Mouse (Mus musculus) heart, embryonic 13.5 days (tissue): ENCODE data around the gene Dad1. TPM values are rescaled to one million over a fixed set of nuclear protein-coding genes. Genes with fewer than 3 reads are reported as not detected.

Experiments
- ATAC-seq: fragments of 200-750 bp; cut with Nextera tagmentation; 2 replicates; pipeline ENCODE4 v1.8.0; 2017; ENCODE audit warnings: moderate TSS enrichment; ENCODE audit not compliant: insufficient number of reproducible peaks, low FRiP score, low TSS enrichment; ENCODE audit errors: extremely low read depth
- H3K27ac ChIP-seq: fragments of 300-500 bp; sonication (generic); replicated peaks from 2 replicates; pipeline ENCODE4 v1.5.1; 2015; ENCODE audit warnings: moderate library complexity, mild to moderate bottlenecking, inconsistent platforms
- H3K27me3 ChIP-seq: fragments of 300-500 bp; sonication (generic); replicated peaks from 2 replicates; pipeline ENCODE4 v1.6.1; 2015; ENCODE audit warnings: mild to moderate bottlenecking, inconsistent platforms
- H3K36me3 ChIP-seq: fragments of 300-500 bp; sonication (generic); 2 replicates; pipeline ENCODE4 v1.6.1; 2015; ENCODE audit warnings: mild to moderate bottlenecking, inconsistent platforms
- H3K4me1 ChIP-seq: fragments of 300-500 bp; sonication (generic); 2 replicates; pipeline ENCODE4 v1.6.1; 2015; ENCODE audit warnings: inconsistent platforms
- H3K4me2 ChIP-seq: fragments of 300-500 bp; sonication (generic); 2 replicates; pipeline ENCODE4 v1.6.1; 2015; ENCODE audit warnings: inconsistent platforms, mild to moderate bottlenecking, moderate library complexity
- H3K4me3 ChIP-seq: fragments of 300-500 bp; sonication (generic); 2 replicates; pipeline ENCODE4 v1.5.1; 2015; ENCODE audit warnings: moderate library complexity, mild to moderate bottlenecking, inconsistent platforms
- H3K9ac ChIP-seq: fragments of 300-500 bp; sonication (generic); 2 replicates; pipeline ENCODE4 v1.6.1; 2015; ENCODE audit warnings: inconsistent platforms, mild to moderate bottlenecking, moderate library complexity
- H3K9me3 ChIP-seq: fragments of 300-500 bp; sonication (generic); 2 replicates; pipeline ENCODE4 v1.6.1; 2016; ENCODE audit warnings: inconsistent platforms
- WGBS: fragments of 180-500 bp; shearing (Covaris S2); methylation state at CpG from one replicate; pipeline ENCODE4 v1.1.7; 2015; ENCODE audit warnings: mixed read lengths; 5-methylcytosine and 5-hydroxymethylcytosine counted together
- polyA plus RNA-seq: library from polyadenylated mRNA; unstranded; fragments of >200 nt; fragmentation: Nextera tagmentation; extraction: Ambion mirVana; gene quantifications from 2 replicates; pipeline ENCODE4 v1.2.1, GENCODE M21; 2015

Dad1 gene
- polyA plus RNA-seq, 1 experiment from 2014 or later = 391 TPM

DNA sequence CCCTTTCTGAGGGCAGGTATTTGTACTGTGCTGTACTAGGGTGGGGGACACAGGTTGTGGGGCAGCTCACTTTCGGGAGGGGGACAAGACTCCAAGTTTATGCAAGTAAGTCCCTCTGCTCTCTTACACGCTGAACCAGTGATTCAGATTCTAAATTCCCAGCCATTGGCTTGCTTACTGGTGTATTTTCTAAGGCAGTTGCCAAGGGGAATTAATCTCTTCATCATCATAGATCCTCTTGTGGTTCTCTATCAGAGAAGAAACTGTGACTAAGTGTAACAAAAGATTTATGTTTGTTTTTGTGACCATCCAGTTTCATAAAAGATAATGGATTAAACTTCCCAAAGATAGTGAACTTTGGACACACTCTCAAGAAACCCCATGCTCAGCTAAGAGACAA lies 40.2 kb downstream of the Dad1 start:
- Histone ChIP-seq H3K4me2 (no peak overlapping the region), H3K4me1 (peaks cover 18% of the 10 kb centered on the region), H3K9me3 (no peaks in the 10 kb centered on the region), H3K27ac (0 out of 2 replicates have a peak overlapping the region, but pooled peaks have one; percentile 15), H3K27me3 (no peaks in the 10 kb centered on the region), H3K9ac (no peak overlapping the region), H3K36me3 (no peaks in the 10 kb centered on the region), H3K4me3 (no peak overlapping the region)
- ATAC-seq = no peak
- 63% methylated on average over 2 of the region's 2 CpGs for WGBS

DNA sequence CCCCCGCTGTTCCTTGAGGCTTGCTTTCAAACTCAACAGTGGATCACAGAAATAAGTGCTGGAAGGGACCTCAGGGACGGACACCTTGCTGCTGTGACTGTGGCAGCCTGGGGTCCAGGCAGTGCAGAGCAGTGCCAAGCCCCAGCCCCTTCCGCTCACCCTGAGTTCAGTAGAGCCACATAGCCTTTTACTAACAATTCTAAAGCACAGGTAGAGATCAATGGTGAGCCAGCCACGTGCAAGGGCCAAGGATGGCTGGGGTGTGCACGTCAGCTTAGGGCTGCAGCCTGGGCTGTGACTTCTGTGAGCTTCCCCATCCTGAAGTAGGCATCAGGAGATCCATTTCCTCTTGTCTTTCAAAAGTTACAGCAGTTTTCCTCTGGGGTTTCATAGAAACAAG lies 42.1 kb downstream of the Dad1 start:
- H3K36me3 ChIP-seq = no peaks in the 10 kb centered on the region
- H3K4me3 ChIP-seq = no peak overlapping the region
- H3K4me1 ChIP-seq = peaks cover 38% of the 10 kb centered on the region
- WGBS = 84% methylated on average over 5 of the region's 5 CpGs
- H3K9me3 ChIP-seq = no peaks in the 10 kb centered on the region
- H3K4me2 ChIP-seq = no peak overlapping the region
- H3K27ac ChIP-seq = no peak overlapping the region
- H3K9ac ChIP-seq = no peak overlapping the region
- ATAC-seq = no peak
- H3K27me3 ChIP-seq = no peaks in the 10 kb centered on the region

DNA sequence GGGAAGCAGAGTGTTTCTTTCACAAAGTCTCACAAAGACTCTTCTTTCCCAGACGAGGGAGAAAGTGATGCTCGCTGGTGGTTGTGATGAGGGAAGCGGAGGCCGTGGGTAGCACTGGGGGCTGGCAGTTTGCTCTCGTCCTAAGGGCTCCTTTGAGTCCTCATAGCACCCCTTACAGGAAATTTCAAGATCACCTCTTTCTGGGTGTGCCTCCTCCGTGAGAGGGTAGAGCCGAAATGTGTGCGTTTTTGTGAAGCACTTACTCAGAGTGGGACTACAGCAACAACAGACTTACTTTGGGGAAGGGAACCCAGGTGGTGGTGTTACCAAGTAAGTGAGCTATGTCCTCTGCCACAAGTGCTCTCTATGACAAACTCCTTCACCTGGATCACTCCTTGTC lies 42.7 kb downstream of the Dad1 start:
- Histone ChIP-seq H3K9ac (no peak overlapping the region), H3K27me3 (no peaks in the 10 kb centered on the region), H3K36me3 (no peaks in the 10 kb centered on the region), H3K4me3 (no peak overlapping the region), H3K27ac (no peak overlapping the region), H3K4me1 (peaks cover 43% of the 10 kb centered on the region), H3K9me3 (no peaks in the 10 kb centered on the region), H3K4me2 (no peak overlapping the region)
- WGBS = 85% methylated on average over 8 of the region's 8 CpGs
- ATAC-seq = no peak

DNA sequence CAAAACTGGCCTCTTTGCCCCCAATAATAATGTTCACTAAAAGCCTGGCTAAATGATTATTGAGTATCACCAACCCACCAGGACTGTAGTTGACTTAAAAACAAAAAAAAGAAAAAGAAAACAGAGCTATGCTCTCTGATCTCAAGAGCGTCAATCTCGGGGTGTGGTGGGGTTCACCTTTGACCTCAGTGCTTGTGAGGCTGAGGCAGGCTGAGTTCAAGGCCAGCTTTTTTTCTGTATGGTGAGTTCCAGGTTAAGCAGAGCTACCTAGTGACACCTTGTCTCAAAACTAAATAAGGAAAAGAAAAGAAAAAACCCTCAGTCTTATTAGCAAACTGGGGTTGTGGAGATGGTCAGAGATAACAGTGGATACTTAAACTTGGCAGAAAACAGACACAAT lies 43.5 kb downstream of the Dad1 start:
- WGBS = 91% methylated on average over 2 of the region's 2 CpGs
- ATAC-seq = no peak

DNA sequence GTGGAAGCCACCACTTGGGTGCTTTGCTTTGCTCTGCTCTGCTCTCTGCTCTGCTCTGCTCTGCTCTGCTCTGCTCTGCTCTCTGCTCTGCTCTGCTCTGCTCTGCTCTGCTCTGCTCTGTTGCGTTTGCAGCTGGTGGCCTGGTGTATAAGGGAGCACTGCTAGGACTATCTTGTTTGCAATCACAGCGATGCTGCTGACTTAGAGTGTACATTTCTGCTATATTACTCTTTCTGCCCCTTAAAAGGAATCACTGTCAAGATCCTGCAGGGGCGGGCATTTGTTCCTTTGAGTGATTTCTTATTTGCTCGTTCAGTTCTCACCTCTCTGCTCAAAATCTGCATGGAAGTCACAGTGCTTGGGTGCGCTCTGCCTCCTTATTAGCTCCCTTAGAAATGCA lies 44.0 kb downstream of the Dad1 start:
- ATAC-seq = no peak
- H3K27me3 ChIP-seq = no peaks in the 10 kb centered on the region
- WGBS = 80% methylated on average over 5 of the region's 5 CpGs
- H3K4me3 ChIP-seq = no peak overlapping the region
- no peaks in the 10 kb centered on the region for H3K9me3 ChIP-seq
- no peak overlapping the region for H3K27ac ChIP-seq
- H3K4me1 ChIP-seq = peaks cover 39% of the 10 kb centered on the region
- no peak overlapping the region for H3K4me2 ChIP-seq
- no peak overlapping the region for H3K9ac ChIP-seq
- H3K36me3 ChIP-seq = no peaks in the 10 kb centered on the region

More for the DNA sequence above, 43.5 kb downstream of the Dad1 start:
- Histone ChIP-seq H3K4me1 (peaks cover 43% of the 10 kb centered on the region), H3K9ac (no peak overlapping the region), H3K4me2 (no peak overlapping the region), H3K4me3 (no peak overlapping the region), H3K9me3 (no peaks in the 10 kb centered on the region), H3K27ac (no peak overlapping the region), H3K27me3 (no peaks in the 10 kb centered on the region), H3K36me3 (no peaks in the 10 kb centered on the region)

DNA sequence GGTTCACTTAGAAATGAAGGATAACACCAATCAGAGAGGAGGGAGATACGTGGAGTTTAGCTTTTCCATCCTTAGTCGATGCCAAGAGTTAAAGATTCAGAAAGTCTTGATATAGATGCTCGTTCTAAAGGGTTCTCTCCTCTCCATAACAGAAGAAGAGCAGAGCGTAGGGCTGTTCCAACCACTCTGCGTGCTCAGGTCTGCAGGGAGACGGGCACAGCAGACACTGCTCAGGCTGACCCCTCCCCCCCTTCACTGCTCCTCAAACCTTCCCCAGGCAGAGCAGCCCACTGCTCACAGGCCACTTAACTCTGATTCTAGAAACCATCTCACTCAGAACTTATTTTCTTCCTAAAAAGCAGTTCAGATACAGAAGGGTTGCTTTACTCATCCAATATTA lies 45.2 kb downstream of the Dad1 start:
- Histone ChIP-seq H3K4me1 (peaks cover 45% of the 10 kb centered on the region), H3K27me3 (no peaks in the 10 kb centered on the region), H3K4me3 (no peak overlapping the region), H3K27ac (no peak overlapping the region), H3K36me3 (no peaks in the 10 kb centered on the region), H3K9me3 (no peaks in the 10 kb centered on the region), H3K9ac (no peak overlapping the region), H3K4me2 (no peak overlapping the region)
- 57% methylated on average over 6 of the region's 6 CpGs for WGBS
- no peak for ATAC-seq

DNA sequence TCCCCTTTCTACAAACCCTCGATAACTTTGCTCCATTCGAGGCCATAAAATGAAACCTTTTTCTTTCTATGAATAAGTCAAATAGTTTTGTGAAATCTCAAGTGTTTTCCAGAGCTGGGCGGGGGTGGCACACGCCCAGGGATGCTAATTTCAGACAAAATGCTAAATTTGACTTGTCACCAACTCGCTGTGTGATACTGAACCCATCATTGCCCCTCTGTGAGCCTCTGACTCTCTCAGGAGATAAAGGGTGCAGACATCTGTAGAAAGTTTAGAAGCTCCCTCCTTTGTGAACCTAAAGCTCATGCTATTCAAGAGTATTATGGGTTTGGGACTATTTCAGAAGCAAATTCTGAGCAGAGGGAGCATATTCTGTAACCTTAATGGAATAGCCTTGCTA lies 46.0 kb downstream of the Dad1 start:
- WGBS = 39% methylated on average over 5 of the region's 5 CpGs
- ATAC-seq = no peak
- peak overlapping the region; percentile 58 for H3K27ac ChIP-seq

DNA sequence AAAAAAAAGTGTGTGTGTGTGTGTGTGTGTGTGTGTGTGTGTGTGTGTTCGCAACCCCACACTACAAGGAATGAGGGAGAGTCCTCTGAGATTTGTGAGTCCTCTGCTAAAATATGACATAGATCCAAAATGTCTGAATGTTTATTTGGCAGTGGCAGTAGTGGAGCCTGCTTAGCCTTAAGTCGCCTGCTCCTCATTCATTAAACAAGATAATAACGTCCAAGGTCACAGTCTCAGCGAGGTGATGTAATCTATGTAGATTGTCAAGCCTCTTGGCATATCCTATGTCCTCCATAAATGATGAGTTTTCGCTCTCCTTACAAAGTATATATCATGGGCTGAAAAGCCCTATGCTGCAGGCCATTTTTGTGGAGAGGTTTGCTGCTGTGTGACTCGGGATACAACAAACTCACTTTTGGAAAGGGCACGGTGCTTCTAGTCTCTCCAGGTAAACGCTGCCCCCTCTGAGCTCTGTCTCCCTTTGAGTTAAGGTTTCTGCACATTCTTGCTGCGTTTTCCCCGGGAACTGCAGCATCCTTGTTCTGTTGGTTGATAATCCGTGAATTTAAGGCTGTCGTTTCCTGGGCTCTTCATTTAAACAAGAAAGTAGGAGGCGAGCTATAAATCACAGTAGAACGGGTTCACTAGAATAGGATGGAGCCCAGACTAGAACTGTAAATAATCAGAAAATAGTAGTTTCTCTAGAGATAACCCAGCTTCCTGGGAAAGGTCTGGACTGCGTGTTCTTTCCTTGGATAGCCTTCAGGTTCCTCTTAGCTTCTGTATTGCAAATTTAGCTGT lies 47.0 kb downstream of the Dad1 start:
- H3K36me3 ChIP-seq = no peaks in the 10 kb centered on the region
- WGBS = 47% methylated on average over 15 of the region's 15 CpGs
- no peak for ATAC-seq
- no peak overlapping the region for H3K4me3 ChIP-seq
- peak overlapping the region; percentile 58 for H3K27ac ChIP-seq
- H3K4me2 ChIP-seq = no peak overlapping the region
- H3K9ac ChIP-seq = no peak overlapping the region
- peaks cover 47% of the 10 kb centered on the region for H3K4me1 ChIP-seq
- H3K9me3 ChIP-seq = no peaks in the 10 kb centered on the region
- no peaks in the 10 kb centered on the region for H3K27me3 ChIP-seq

More for the DNA sequence above, 46.0 kb downstream of the Dad1 start:
- H3K9me3 ChIP-seq = no peaks in the 10 kb centered on the region
- H3K36me3 ChIP-seq = no peaks in the 10 kb centered on the region
- H3K4me2 ChIP-seq = no peak overlapping the region
- no peak overlapping the region for H3K9ac ChIP-seq
- no peak overlapping the region for H3K4me3 ChIP-seq
- H3K4me1 ChIP-seq = peaks cover 47% of the 10 kb centered on the region
- H3K27me3 ChIP-seq = no peaks in the 10 kb centered on the region

DNA sequence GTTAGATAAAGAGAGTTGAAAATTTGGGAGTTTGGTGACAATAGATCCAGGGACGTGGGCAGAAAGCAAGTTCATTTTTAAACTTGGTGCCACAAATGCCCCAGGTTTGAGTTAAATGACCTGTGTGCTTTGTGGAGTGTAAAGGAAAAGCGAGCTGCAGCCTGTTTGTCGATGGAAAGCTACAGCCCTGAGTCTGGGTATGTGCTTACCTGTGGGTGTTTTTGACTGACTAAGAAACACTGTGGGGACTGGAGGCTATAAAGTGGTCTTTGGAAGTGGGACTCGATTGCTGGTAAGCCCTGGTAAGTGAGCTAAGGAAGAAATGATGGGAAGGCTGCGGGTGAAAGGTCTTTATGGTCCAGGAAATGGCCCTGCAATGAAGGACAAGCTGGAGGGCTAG lies 47.6 kb downstream of the Dad1 start:
- H3K27ac ChIP-seq = peak overlapping the region; percentile 39; the same call in 1 of the 2 replicates
- ATAC-seq = no peak
- H3K36me3 ChIP-seq = no peaks in the 10 kb centered on the region
- H3K27me3 ChIP-seq = no peaks in the 10 kb centered on the region
- WGBS = 77% methylated on average over 5 of the region's 5 CpGs
- H3K4me2 ChIP-seq = no peak overlapping the region
- H3K4me3 ChIP-seq = no peak overlapping the region
- H3K4me1 ChIP-seq = peaks cover 47% of the 10 kb centered on the region
- H3K9me3 ChIP-seq = no peaks in the 10 kb centered on the region
- H3K9ac ChIP-seq = no peak overlapping the region

DNA sequence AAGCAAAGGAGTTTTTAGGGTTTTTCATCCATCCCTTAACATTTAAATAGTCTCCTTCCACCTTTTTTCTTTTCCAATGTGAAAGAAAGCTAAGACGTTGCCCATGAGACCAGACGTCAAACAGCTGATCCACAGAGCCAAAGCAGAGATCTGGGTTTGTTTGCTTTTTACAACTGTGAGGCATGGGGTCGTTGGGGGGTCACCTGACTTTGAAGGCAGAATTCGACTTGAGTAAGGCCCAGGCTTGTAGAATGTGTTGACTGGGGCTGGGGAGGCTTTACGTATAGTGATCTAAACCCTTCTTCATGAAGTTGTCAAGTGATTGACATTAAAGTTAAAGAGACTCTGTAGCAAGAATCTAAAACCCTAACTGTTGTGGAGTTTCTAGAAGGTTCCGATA lies 48.0 kb downstream of the Dad1 start:
- Histone ChIP-seq H3K36me3 (no peaks in the 10 kb centered on the region), H3K4me1 (peaks cover 47% of the 10 kb centered on the region), H3K4me2 (no peak overlapping the region), H3K4me3 (no peak overlapping the region), H3K9ac (no peak overlapping the region), H3K9me3 (no peaks in the 10 kb centered on the region), H3K27ac (no peak overlapping the region), H3K27me3 (no peaks in the 10 kb centered on the region)
- ATAC-seq = no peak
- WGBS = 51% methylated on average over 6 of the region's 6 CpGs

DNA sequence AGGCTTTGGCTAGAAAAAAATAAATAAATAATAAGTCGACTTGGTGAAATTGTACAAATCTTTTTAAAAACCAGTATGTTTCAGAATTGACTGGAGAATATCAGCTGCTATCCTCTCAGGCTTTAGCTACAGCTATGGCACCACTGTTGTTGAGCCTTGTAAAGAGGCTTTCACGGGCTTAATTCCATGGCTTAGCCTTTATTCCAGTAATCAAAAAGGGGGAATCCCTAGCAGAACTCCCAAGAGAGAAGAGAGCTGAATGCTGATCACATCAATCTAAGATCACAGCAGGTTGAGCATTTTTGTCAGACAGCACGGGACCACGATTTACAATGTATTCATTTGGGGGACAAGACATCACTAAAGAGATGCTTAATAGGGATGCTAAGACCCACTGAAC lies 49.1 kb downstream of the Dad1 start:
- Histone ChIP-seq H3K4me1 (peaks cover 47% of the 10 kb centered on the region), H3K27me3 (no peaks in the 10 kb centered on the region), H3K27ac (no peak overlapping the region), H3K9me3 (no peaks in the 10 kb centered on the region), H3K4me3 (no peak overlapping the region), H3K36me3 (no peaks in the 10 kb centered on the region), H3K4me2 (no peak overlapping the region), H3K9ac (no peak overlapping the region)
- ATAC-seq = no peak
- 75% methylated on average over 4 of the region's 4 CpGs for WGBS

DNA sequence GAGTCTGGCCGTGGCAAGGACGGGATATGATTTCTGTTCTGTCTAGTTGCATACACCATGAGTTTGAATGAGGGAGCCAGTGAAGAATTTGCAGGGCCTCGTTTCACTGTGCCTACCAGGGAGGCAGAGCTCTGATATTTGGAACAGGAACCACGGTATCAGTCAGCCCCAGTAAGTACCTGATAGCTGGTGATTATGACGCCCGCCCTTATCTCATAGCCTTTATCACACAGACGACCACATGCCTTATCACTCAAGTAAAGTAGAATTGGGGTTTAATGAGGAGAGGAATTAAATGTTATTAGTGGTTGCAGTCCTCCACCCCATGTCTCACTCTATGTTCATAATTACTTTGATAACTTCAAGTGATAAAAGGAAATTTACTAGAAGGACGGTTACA lies 49.6 kb downstream of the Dad1 start:
- Histone ChIP-seq H3K4me1 (peaks cover 47% of the 10 kb centered on the region), H3K27me3 (no peaks in the 10 kb centered on the region), H3K4me2 (no peak overlapping the region), H3K9me3 (no peaks in the 10 kb centered on the region), H3K36me3 (no peaks in the 10 kb centered on the region), H3K4me3 (no peak overlapping the region), H3K9ac (no peak overlapping the region), H3K27ac (no peak overlapping the region)
- 25% methylated on average over 8 of the region's 8 CpGs for WGBS
- no peak for ATAC-seq
